Mouse (Mus musculus): Measurements from ENCODE around the gene Echdc1.

GRCm38 (mm10) chr10:29333836-29334235 is 20.9 kb downstream of the Echdc1 start:
- no peak for TF ChIP-seq SMC3 (IDR thresholded peaks at IDR 0.05; ENCODE audit: low read depth, low read length)
- no peak for TF ChIP-seq RCOR1 (IDR thresholded peaks at IDR 0.05; ENCODE audit: low read depth, low read length)
- TF ChIP-seq CTCF (IDR thresholded peaks at IDR 0.05 in 2 of 3, conservative IDR thresholded peaks at IDR 0.05 in 1 of 3; ENCODE audit: control insufficient read depth in 1 of 3, insufficient read depth in 1 of 3, low read depth in 2 of 3, low read length in 3 of 3, poor library complexity in 1 of 3, severe bottlenecking in 1 of 3), result no peak
- no peak for TF ChIP-seq KAT2A (conservative IDR thresholded peaks at IDR 0.05; ENCODE audit: low read depth, low read length)
- no peak for TF ChIP-seq POLR2A (IDR thresholded peaks at IDR 0.05; ENCODE audit: control insufficient read depth in 1 of 2, insufficient read depth in 1 of 2, low read depth in 1 of 2, low read length in 2 of 2, poor library complexity in 1 of 2)
- TF ChIP-seq EP300 (IDR thresholded peaks at IDR 0.05; ENCODE audit: low read depth in 1 of 2, low read length in 2 of 2), result no peak
- TF ChIP-seq TAL1 (IDR thresholded peaks at IDR 0.05; ENCODE audit: low read length), result no peak
- no peak for TF ChIP-seq BHLHE40 (IDR thresholded peaks at IDR 0.05; ENCODE audit: borderline replicate concordance, low read depth, low read length)
- no peak for TF ChIP-seq NELFE (IDR thresholded peaks at IDR 0.05; ENCODE audit: low read depth, low read length)
- TF ChIP-seq CHD1 (IDR thresholded peaks at IDR 0.05; ENCODE audit: low read depth, low read length), result no peak
- no peak for TF ChIP-seq MAFK (IDR thresholded peaks at IDR 0.05; ENCODE audit: borderline replicate concordance, low read depth, low read length)
- TF ChIP-seq MAX (IDR thresholded peaks at IDR 0.05; ENCODE audit: low read length), result no peak
- TF ChIP-seq UBTF (IDR thresholded peaks at IDR 0.05; ENCODE audit: borderline replicate concordance, insufficient read depth, low read depth, low read length), result no peak
- TF ChIP-seq ZNF384 (IDR thresholded peaks at IDR 0.05; ENCODE audit: low read depth, low read length), result no peak
